Mouse (Mus musculus): ENCODE results near the gene Mybpc2.

The Mybpc2 gene

DNA sequence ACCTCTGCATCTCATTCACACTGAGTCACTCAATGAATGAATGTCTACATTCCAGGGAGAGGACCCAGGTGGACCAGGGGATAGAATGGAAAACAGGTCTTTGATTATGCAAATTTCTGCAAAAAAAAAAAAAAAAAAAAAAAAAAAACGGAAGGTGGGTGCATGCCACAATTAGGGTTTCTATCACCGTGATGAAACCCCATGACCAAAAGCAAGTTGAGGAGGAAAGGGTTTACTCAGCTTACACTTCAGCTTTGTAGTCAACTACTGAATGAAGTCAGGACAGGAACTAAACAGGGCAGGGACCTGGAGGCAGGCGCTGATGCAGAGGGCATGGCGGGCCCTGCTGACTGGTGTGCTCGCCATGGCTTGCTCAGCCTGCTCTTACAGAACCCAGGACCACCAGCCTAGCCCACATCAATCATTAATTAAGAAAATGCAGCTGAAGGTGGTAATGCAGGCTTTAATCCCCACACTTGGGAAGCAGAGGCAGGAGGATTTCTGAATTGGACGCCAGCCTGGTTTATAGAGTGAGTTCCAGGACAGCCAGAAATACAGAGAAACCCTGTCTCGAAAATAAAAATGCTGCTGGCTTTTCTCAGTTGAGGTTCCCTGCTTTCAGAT lies 38.8 kb downstream of the Mybpc2 start:
- in situ Hi-C loops (cut with MboI, MseI), result no loop called here

DNA sequence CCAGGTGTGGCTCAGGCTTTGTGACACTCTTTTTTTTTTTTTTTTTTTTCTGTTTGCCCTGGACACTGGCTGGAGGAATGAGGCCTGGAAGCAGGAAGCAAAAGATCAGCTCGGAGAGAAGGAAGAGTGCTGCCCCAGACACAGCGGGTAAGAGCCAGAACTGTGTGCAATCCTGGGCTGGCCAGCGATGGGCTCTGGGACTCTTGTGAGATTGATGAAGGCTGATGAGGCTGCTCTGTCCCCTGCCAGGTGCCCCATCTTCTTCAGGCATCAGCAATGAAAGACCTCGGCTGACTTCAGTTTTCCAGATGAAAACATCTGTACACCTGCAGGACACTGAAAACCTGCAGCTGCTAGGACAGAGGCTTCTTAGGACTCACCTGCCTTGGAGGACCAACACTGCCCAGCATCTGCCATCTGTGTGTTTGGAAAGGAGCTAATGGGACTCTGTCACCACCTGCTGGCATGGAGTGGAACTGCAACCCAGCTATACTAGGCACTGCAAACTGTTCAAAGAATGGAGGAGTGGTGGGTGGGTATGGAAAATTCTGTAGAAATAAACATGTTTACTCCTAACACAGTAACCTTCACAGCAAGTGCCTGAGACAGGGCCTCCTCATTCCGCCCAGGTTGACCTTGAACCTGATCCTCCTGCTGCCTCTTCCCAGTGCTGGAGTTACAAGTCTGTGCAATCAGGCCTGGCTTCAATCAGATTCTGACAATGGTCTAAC lies 39.5 kb downstream of the Mybpc2 start:
- in situ Hi-C loops (cut with MboI, MseI), result loop anchor here (5.0 kb wide), 1 partner anchor 203 kb away; no protein-coding TSS in a partner anchor

DNA sequence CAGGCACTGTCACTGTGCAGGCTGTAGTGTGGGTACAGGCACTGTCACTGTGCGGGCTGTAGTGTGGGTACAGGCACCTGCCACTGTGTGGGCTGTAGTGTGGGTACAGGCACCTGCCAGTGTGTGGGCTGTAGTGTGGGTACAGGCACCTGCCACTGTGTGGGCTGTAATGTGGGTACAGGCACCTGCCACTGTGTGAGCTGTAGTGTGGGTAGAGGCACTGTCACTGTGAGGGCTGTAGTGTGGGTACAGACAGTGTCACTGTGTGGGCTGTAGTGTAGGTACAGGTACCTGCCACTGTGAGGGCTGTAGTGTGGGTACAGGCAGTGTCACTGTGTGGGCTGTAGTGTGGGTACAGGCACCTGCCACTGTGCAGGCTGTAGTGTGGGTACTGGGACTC lies 40.3 kb downstream of the Mybpc2 start:
- in situ Hi-C loops (cut with MboI, MseI), result loop anchor here (5.0 kb wide), 1 partner anchor 202 kb away; no protein-coding TSS in a partner anchor

DNA sequence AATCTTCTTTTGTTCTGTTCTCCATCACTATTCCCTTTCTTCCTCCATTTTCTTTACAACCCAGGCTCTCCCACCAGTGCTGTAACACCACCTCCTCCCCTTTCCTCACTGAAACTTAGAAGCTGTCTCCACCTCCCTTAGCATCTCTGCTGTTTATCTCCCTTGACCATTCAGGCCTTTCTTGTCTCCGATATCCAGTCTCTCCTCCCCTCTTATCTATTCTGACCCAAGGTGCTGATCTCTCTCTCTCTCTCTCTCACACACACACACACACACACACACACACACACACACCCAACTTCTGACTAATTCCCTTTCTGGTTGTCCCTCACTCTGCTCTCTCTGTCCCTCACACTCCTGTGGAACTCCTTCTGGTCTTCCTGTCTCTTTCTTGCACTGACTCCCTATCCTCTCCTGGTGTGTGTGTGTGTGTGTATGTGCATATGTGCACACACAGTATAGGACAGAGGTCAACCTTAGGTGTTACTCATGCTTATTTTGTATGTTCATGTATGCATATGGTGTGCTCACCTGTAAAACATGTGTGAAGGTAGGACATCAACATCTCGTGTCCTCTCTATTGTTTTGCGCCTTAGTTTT lies 41.5 kb downstream of the Mybpc2 start:
- in situ Hi-C loops (cut with MboI, MseI), result loop anchor here (5.0 kb wide), 1 partner anchor 201 kb away; no protein-coding TSS in a partner anchor

DNA sequence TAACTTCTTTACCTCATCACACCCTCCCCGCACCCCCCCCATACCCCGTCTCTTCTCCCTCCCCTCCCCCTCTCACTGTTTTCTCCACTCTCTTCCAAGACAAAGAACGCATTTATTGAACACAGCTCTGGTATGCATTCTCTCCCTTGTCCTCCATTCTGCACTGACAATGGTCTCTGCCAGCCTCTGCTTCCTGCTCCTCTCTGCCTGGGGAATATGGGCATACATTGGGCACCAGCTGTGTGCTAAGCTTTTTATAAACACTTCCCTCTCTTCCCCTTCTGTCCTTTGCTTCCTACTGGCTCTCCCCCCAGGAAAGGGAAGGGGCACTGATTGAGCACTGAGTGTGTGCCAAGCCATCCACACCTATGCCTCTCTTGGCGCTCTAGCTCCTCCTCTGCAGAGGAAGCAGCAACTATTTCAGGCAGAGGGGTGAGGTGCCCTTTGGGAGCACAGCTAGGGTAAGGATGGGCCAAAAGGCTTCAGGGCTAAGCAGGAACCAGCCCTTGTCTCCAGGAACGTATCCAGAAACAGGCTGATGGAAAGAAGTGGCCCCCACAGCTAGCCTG lies 49.3 kb downstream of the Mybpc2 start:
- in situ Hi-C loops (cut with MboI, MseI), result no loop called here

DNA sequence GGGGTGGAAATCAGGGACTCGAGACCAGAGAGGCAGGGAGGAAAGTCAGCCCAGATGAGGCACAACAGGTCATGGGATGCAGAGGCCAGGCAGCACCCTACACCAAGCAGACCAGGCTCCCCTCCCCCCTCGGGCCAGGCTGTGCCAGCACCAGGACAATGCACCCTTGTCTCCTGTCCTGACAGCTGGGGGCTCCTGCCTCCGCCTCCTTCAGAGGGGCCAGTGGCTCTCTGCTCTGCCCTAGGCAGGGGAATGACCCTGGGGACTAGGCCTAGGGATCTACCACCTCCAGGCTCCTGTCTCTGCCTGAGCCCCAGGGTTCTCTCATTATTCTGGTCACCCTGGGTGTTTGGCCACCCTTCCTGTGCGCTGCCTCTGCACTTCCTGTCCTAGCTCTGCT lies 50.0 kb downstream of the Mybpc2 start:
- in situ Hi-C loops (cut with MboI, MseI), result no loop called here

DNA sequence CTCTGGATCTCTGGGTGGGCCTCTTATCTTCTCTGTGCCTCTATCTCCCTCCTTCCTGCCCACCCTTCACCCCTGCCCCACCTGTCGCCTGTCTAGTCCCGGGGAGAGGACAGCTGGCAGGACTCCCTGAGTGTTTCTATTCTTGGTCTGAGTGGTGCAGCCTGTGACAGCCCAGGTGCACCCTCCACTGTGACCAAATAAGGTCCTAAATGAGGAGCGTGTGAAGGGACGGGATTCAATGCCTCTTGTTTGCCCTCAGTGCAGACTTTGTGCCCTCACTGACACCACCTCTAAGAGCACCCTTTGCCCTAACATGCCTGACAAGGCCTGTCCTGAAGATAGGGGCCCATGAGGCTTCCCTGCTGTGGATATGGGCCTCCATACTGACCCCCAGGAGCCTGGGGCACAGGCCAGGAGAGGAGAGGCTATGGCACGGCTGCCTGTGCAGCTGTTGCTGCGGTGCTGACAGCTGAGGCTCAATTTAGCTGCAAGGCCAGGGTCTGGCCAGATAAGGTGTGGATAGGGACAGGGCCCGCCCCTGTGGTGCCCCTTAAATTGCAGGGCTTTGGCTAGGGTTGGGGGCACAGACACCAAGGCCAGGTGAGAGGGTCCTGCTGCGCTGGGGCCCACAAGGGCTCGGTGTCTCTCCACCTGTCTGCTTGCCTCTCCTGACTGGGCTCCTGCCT lies 51.4 kb downstream of the Mybpc2 start:
- in situ Hi-C loops (cut with MboI, MseI), result no loop called here

GRCm38 (mm10) chr7:44472558-44472885 lies 51.9 kb downstream of the Mybpc2 start:
- in situ Hi-C loops (cut with MboI, MseI), result no loop called here

DNA sequence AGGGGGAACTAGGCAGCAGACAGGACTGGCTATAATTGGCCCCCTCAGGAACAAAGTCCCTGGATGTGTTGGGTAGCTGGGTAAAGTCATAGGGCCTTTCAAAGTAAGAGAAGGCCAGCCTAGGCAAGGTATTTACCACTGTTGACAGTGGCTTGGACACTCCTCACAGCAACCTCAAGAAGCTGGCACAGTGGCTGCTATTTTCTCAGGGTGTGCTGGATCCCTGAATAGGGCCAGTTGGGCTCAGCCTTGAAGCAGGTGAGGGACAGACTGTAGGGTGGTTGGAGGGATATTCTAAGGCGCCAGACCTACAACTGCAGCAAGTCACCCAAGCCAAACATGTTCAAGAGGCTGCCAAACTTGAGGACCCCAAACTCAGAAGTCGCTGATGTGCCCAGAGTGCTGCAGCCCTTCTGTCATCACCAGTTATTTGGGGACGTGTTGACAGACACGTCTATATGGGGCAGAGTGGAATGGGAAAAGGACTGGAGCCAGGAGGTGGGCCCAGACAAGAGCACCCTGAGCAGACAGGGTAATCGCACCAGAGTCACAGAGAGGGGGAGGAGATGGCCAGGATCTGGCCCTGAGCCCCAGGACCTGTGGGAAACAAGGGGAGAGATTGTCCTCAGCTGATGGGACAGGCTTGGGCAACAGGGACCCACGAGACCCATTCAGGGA lies 52.4 kb downstream of the Mybpc2 start:
- in situ Hi-C loops (cut with MboI, MseI), result no loop called here

GRCm38 (mm10) chr7:44470696-44471612 lies 53.5 kb downstream of the Mybpc2 start:
- in situ Hi-C loops (cut with MboI, MseI), result no loop called here

DNA sequence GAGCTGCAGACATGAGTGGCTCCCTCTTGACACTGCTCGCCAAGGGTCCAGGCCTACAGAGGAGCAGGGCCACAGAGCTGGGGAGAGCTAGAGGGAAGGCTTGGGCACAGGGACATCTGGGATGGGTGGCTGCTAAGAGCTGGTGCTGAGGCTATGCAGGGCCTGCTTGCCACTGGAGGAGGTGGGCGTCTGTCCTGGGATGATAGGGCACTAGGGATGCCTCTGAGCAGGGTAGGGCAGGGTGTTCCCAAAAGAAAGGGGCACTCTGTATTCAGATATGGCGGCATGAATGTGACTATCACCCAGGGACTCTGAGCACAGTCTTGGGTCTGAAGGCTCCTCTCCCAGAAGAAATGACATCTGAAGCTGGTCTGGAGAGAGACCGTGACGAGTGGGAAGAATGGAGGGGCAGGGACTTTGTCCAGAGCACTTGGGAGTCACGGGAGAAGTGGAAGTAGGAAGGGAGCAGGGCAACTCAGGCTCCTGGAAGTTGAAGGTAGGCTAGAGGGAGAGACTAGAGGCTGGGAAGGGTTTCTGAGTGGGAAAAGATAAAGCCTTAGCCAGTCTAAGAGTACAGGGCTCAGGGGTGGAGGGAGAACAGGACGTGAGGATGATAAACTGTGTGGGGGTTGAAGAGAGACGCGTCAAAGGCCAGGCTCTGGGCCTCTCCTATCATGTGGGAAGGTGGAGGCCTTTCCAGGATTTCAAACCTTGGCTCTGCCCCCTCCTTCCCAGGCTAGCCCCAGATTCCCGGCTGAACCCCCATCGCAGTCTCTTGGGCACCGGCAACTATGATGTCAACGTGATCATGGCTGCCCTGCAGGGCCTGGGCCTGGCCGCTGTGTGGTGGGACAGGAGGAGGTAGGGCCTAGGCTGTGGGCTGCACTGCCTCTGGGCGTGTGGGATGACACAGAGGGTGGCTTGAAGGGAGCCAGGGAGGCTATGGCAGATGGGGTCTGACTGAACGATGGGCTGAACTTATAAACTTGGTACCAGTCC lies 54.5 kb downstream of the Mybpc2 start:
- in situ Hi-C loops (cut with MboI, MseI), result loop anchor here (5.0 kb wide), 1 partner anchor 68 kb away; no protein-coding TSS in a partner anchor

DNA sequence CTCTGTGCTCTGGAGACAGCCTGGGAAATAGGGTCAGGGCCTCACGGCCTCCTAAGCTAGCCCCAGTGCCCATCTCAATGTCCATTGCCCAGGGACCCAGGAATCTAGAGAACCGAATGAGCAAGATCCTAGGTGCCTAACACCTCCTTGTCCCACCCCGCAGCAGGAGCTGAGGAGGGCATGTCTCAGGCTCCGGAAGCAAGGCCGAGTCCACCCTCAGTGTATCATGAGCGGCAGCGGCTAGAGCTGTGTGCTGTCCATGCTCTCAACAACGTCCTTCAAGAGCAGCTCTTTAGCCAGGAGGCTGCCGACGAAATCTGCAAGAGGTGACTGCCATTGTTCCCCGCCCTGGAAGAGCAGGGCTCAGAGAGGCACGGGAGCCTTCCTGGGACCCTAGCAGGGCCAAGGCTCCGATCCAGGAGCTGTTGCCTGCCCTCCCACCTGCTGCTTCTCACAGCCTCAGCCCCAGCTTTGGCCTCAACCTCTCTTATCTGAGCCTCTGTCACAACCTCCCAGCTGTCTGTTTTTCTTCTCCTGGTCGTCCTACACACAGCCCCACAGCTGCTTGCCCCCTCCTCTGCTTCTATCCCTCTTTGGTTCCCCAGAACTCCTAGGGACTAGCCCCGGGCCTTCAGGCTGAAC lies 55.7 kb downstream of the Mybpc2 start:
- in situ Hi-C loops (cut with MboI, MseI), result loop anchor here (5.0 kb wide), 1 partner anchor 66 kb away; no protein-coding TSS in a partner anchor

DNA sequence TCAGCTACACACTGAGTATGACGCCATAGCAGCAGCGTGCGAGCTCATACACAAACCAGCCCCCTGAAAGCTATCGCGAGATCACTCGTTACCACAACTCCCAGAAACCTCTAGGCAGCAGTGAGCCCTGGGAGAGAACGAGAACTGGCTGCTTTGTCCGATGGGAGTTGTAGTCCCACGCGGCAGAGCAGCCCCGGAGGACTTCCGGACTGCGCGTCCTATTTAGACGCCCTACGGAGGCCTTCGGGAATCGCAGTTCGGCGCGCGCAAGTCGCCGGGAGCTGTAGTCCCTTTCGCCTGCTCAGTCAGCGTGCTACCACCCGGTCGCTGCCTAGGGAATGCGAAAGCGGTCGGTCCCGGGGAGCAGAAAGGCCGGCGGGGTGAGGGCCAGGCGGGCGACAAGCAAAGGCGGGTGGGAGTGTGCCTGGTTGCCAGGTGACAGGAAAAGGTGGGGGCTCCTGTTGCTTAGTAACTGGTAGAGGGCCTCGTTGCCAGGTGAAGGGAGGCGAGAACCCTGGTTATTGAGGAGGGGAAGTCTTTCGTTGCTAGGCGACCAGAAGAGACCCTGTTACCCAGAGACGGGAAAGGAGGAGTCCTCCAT lies 56.5 kb downstream of the Mybpc2 start, which contains the start of gene Josd2:
Josd2 (plus strand) TSS at position 170 of the 601 bp plus-strand sequence.
- in situ Hi-C loops (cut with MboI, MseI), result loop anchor here (5.0 kb wide), 1 partner anchor 66 kb away; no protein-coding TSS in a partner anchor

DNA sequence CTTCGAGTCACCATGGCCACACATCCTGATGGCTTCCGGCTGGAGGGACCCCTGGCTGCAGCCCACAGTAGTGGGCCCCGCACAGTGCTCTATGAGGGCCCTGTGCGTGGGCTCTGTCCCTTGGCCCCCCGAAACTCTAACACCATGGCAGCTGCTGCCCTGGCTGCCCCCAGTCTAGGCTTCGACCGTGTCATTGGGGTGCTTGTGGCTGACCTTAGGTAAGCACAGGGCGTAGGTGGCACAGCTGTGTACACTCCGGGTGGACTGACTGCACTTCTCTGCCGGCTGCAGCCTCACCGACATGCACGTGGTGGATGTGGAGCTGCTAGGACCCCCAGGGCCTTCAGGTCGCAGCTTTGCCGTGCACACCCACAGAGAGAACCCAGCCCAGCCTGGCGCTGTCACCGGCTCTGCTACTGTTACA lies 57.6 kb downstream of the Mybpc2 start:
- in situ Hi-C loops (cut with MboI, MseI), result loop anchor here (5.0 kb wide), 1 partner anchor 65 kb away; no protein-coding TSS in a partner anchor

DNA sequence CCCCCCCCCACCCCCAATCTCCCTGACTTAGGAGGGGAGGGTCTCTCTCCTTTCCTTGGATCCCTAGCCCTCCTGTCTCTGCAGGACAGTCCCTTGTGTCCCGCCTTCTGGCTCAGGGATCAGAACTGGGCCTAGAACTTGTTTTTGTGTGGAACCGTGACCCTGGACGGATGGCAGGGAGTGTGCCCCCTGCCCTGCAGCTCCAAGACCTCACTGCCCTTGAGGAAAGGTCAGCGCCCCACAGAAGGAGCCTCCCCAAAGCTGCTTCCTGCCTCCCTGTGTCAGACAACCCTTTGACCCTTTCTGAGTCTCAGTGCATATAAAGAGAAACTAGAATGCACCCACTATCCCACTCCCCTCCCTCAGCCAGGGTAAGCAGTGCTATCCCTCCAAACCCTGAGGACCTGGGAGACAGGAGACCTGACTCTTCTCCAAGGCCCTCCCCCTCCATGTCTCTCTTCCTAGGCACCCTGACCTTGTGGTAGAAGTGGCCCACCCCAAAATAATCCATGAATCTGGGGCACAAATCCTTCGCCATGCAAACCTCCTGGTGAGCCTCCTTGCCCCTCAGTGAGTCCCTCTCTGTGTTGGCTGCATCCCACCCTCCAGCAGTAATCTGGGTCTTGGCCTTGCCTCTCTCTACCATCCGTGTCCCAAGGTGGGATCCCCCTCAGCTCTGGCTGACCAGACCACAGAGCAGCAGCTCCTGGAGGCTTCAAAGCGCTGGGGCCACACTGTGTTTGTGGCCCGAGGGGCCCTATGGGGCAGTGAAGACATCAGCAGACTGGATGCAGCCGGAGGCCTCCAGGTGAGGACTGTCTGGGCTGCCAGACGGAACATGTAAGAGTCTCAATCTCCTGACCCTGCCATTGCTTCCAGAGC lies 58.2 kb downstream of the Mybpc2 start:
- in situ Hi-C loops (cut with MboI, MseI), result loop anchor here (5.0 kb wide), 1 partner anchor 64 kb away; no protein-coding TSS in a partner anchor

DNA sequence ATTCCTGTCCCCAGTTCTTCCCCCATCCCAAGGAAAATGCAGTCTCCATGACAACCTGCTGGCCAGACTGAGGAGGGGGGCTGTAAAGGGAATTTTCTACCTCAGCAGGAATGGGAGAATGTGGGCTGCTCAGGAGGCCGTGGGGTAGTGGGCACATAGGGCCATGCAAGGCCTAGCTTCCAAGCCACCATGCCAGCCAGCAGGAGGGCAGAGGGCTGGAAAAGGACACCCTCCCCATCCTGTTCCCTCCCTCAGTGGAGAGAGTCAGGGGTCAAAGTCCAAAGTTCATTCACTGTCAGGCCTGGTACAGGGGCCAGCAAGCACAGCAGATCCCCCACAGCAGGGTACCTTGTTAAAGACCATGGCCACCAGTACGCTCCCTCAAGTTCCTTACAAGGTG lies 59.3 kb downstream of the Mybpc2 start, which contains the start of gene Aspdh:
Aspdh (plus strand) TSS at position 281 of the 400 bp plus-strand sequence.
- in situ Hi-C loops (cut with MboI, MseI), result loop anchor here (5.0 kb wide), 1 partner anchor 63 kb away; no protein-coding TSS in a partner anchor
